ENCODE assay signal across 11 mouse cellular contexts in the genomic region with DNA sequence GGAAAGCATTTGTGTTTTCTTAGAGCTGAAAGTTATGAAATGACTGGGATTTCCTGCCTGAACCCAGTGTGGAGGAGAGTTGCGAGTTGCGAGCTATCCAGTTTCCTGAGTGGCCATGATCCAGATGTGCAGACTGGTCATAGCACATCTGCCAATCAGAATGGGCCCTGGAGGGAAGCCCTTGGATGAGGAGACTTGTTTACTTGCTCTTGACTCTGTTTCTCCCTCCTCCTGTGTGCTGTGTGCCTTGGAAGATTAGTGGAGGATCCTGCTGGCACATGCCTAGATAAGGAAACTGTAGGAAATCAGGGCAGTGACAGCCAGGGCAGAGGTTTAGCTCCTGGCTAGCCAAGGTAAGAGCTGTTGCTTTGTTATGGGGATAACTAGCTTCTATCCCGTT. TPM values are rescaled to one million over a fixed set of nuclear protein-coding genes. Genes with fewer than 3 reads are reported as not detected.
A peak's percentile ranks its signal among the peaks of the same experiment; 100 is the strongest.
DNase-seq lines count a peak whose midpoint lies in the region; ATAC-seq and TF ChIP-seq lines count a peak whose summit lies in the region.
"Had no signal": no experiment of that assay in that cellular context is flagged by ENCODE, and none has a peak within 500 bp of the region (broad histone marks: within the 10 kb centered on the region; RNA-seq: fewer than 3 reads in every experiment).

No protein-coding gene starts in this region.

- TF ChIP-seq POLR2A in limb, embryonic 14.5 days (IDR thresholded peaks at IDR 0.05; ENCODE audit: borderline replicate concordance, extremely low read depth, insufficient read depth, insufficient read length): no peak

- H3K4me3 ChIP-seq in heart, embryonic 10.5 days: no peak overlapping the region
- no peak overlapping the region for H3K4me3 ChIP-seq in limb, embryonic 14.5 days (replicated peaks; ENCODE audit: low read length)
- no peak overlapping the region for H3K4me3 ChIP-seq in midbrain, embryonic 10.5 days
- H3K4me3 ChIP-seq: neural tube, embryonic 12.5 days had no signal

- H3K4me2 ChIP-seq in limb, embryonic 14.5 days (replicated peaks; ENCODE audit: low read depth, low read length, severe bottlenecking): no peak overlapping the region
- H3K4me2 ChIP-seq: neural tube, embryonic 12.5 days had no signal

- H3K27ac ChIP-seq in heart, embryonic 10.5 days: peak overlapping the region; percentile 10; the same call in 1 of the 2 replicates
- peak overlapping the region; percentile 67 for H3K27ac ChIP-seq in limb, embryonic 14.5 days (replicated peaks; ENCODE audit: low read depth, low read length)
- H3K27ac ChIP-seq in midbrain, embryonic 10.5 days (replicated peaks): no peak overlapping the region
- H3K27ac ChIP-seq: neural tube, embryonic 12.5 days had no signal

- DNase-seq in adrenal gland, postnatal 36 days: peak; percentile 16 to 27
- DNase-seq in adrenal gland, adult 18-20 months (ENCODE audit: low spot score in 2 of 2): no peak
- DNase-seq in adipocyte (ENCODE audit: low spot score): peak; percentile 98
- DNase-seq in heart, embryonic 10.5 days (ENCODE audit: low spot score): no peak
- peak; percentile 60 for DNase-seq in limb, embryonic 14.5 days (ENCODE audit: low spot score)
- DNase-seq in layer of hippocampus, adult 18-20 months (ENCODE audit: low spot score in 2 of 2): no peak
- no peak for DNase-seq in midbrain, embryonic 10.5 days (ENCODE audit: low spot score)
- DNase-seq: B cell, adult 2 months had no signal

- H3K36me3 ChIP-seq in heart, embryonic 10.5 days: peaks cover 12% of the 10 kb centered on the region; the same call in 1 of the 2 replicates
- H3K36me3 ChIP-seq in limb, embryonic 14.5 days (ENCODE audit: control insufficient read depth, insufficient read depth, low read length): no peaks in the 10 kb centered on the region
- H3K36me3 ChIP-seq in midbrain, embryonic 10.5 days: peaks cover 3% of the 10 kb centered on the region; the same call in 1 of the 2 replicates
- H3K36me3 ChIP-seq: neural tube, embryonic 12.5 days had no signal

- no peak overlapping the region for H3K9ac ChIP-seq in limb, embryonic 14.5 days (ENCODE audit: low read depth, low read length, severe bottlenecking)
- H3K9ac ChIP-seq: neural tube, embryonic 12.5 days had no signal

- H3K27me3 ChIP-seq in heart, embryonic 10.5 days (ENCODE audit: insufficient read depth, poor library complexity, severe bottlenecking): no peaks in the 10 kb centered on the region
- H3K27me3 ChIP-seq in limb, embryonic 14.5 days (ENCODE audit: control insufficient read depth, insufficient read depth, low read length): no peaks in the 10 kb centered on the region
- H3K27me3 ChIP-seq in midbrain, embryonic 10.5 days (ENCODE audit: low read depth, poor library complexity, severe bottlenecking): no peaks in the 10 kb centered on the region
- H3K27me3 ChIP-seq: neural tube, embryonic 12.5 days had no signal

- WGBS in heart, embryonic 10.5 days: 27% methylated on average over 3 of the region's 3 CpGs
- 29% methylated on average over 3 of the region's 3 CpGs for WGBS in limb, embryonic 14.5 days
- 53% methylated on average over 3 of the region's 3 CpGs for WGBS in midbrain, embryonic 10.5 days

- ATAC-seq in limb, embryonic 14.5 days (ENCODE audit: low FRiP score, low read depth): peak; percentile 75; the same call in 1 of the 2 replicates
- ATAC-seq in CD4-positive, CD25-positive, alpha-beta regulatory T cell, adult 4 months: no peak
- ATAC-seq: inflammation-experienced regulatory T-cells, adult 6 months had no signal

- H3K4me1 ChIP-seq in heart, embryonic 10.5 days: peaks cover 15% of the 10 kb centered on the region
- peaks cover 18% of the 10 kb centered on the region for H3K4me1 ChIP-seq in limb, embryonic 14.5 days (ENCODE audit: control insufficient read depth, insufficient read depth, low read length)
- H3K4me1 ChIP-seq in midbrain, embryonic 10.5 days: peaks cover 5% of the 10 kb centered on the region; the same call in 1 of the 2 replicates
- H3K4me1 ChIP-seq: neural tube, embryonic 12.5 days had no signal

- H3K9me3 ChIP-seq in heart, embryonic 10.5 days: no peaks in the 10 kb centered on the region
- H3K9me3 ChIP-seq in limb, embryonic 14.5 days (ENCODE audit: control insufficient read depth, low read length): no peaks in the 10 kb centered on the region
- no peaks in the 10 kb centered on the region for H3K9me3 ChIP-seq in midbrain, embryonic 10.5 days (replicated peaks)
- H3K9me3 ChIP-seq: neural tube, embryonic 12.5 days had no signal

RNA-seq across cellular contexts. Expression of a gene that starts 36.4 kb away (rescaled TPM):
- total RNA-seq in adrenal gland, postnatal 36 days (2021): not detected
- not detected for total RNA-seq in adrenal gland, adult 18-20 months (2021)
- not detected in 2 replicates for polyA plus RNA-seq in heart, embryonic 10.5 days (2016; fragmentation: Nextera tagmentation; extraction: Ambion mirVana)
- polyA plus RNA-seq in limb, embryonic 14.5 days (2012; rRNA removed): not detected in 2 replicates
- not detected in 2 replicates for polyA plus RNA-seq in limb, embryonic 14.5 days (2014; fragmentation: Nextera tagmentation; extraction: Ambion mirVana)
- not detected for total RNA-seq in layer of hippocampus, adult 18-20 months (2021)
- 0.14 TPM in 1 of 2 replicates, not detected in the other for polyA plus RNA-seq in midbrain, embryonic 10.5 days (2016; fragmentation: Nextera tagmentation; extraction: Ambion mirVana)
- polyA plus RNA-seq in CD4-positive, CD25-positive, alpha-beta regulatory T cell, adult 4 months (2017; shearing (Covaris generic)): not detected
- polyA plus RNA-seq: inflammation-experienced regulatory T-cells, adult 6 months; neural tube, embryonic 12.5 days had no signal

Comparison
In these comparisons a context has a peak if more than half of its experiments do, and no peak if none do; other contexts are left out.
1. DNase-seq: peak in adrenal gland, postnatal 36 days (2 of 2), adipocyte (single experiment) and limb, embryonic 14.5 days (single experiment); none in adrenal gland, adult 18-20 months (0 of 2), heart, embryonic 10.5 days (single experiment), layer of hippocampus, adult 18-20 months (0 of 2) and midbrain, embryonic 10.5 days (single experiment).